Comparison of ENCODE assay signal across 8 mouse cellular contexts in genomic region chr2:5713325-5714210, GRCm38 (mm10). TPM values are rescaled to one million over a fixed set of nuclear protein-coding genes. Genes with fewer than 3 reads are reported as not detected.
DNase-seq lines count a peak whose midpoint lies in the region; ATAC-seq lines count a peak whose summit lies in the region.

No protein-coding gene starts in this region.

- peaks cover 36% of the 10 kb centered on the region for H3K27me3 ChIP-seq in embryonic facial prominence, embryonic 12.5 days
- H3K27me3 ChIP-seq in heart, embryonic 15.5 days = peaks cover 21% of the 10 kb centered on the region
- peaks cover 23% of the 10 kb centered on the region for H3K27me3 ChIP-seq in neural tube, embryonic 12.5 days (replicated peaks)

- H3K4me2 ChIP-seq in embryonic facial prominence, embryonic 12.5 days (replicated peaks) = peak overlapping the region; percentile 91
- H3K4me2 ChIP-seq in heart, embryonic 15.5 days = peak overlapping the region; percentile 100
- H3K4me2 ChIP-seq in neural tube, embryonic 12.5 days (replicated peaks) = peak overlapping the region; percentile 97

- H3K9ac ChIP-seq in embryonic facial prominence, embryonic 12.5 days = peak overlapping the region; percentile 37
- H3K9ac ChIP-seq in heart, embryonic 15.5 days = peak overlapping the region; percentile 58
- peak overlapping the region; percentile 61 for H3K9ac ChIP-seq in neural tube, embryonic 12.5 days

- H3K27ac ChIP-seq in embryonic facial prominence, embryonic 12.5 days = no peak overlapping the region
- peak overlapping the region; percentile 49 for H3K27ac ChIP-seq in heart, embryonic 15.5 days
- H3K27ac ChIP-seq in neural tube, embryonic 12.5 days = no peak overlapping the region

- DNase-seq in A20 (ENCODE audit: low read depth, low spot score) = peak; percentile 91
- DNase-seq in adrenal gland, adult 2 months = peak; percentile 37
- peak; percentile 27 to 32 for DNase-seq in kidney, postnatal 4 days
- peak; percentile 58 to 59 for DNase-seq in lung, adult 18-20 months
- peak; percentile 79 for DNase-seq in thymus, postnatal 0 days (ENCODE audit: low spot score)

- H3K9me3 ChIP-seq in embryonic facial prominence, embryonic 12.5 days = no peaks in the 10 kb centered on the region
- no peaks in the 10 kb centered on the region for H3K9me3 ChIP-seq in heart, embryonic 15.5 days (replicated peaks)
- 0 out of 2 replicates have a peak, but pooled peaks cover 4% of the 10 kb centered on the region for H3K9me3 ChIP-seq in neural tube, embryonic 12.5 days

- no peak for ATAC-seq in embryonic facial prominence, embryonic 12.5 days (ENCODE audit: insufficient number of reproducible peaks, insufficient read depth, low FRiP score, low TSS enrichment)
- ATAC-seq in heart, embryonic 15.5 days (replicated peaks; ENCODE audit: insufficient number of reproducible peaks, insufficient read depth, low FRiP score, low read depth) = no peak; the same call in 1 of the 2 replicates
- ATAC-seq in neural tube, embryonic 12.5 days (ENCODE audit: low FRiP score, low read depth) = peak; percentile 31

- no peaks in the 10 kb centered on the region for H3K4me1 ChIP-seq in embryonic facial prominence, embryonic 12.5 days
- H3K4me1 ChIP-seq in heart, embryonic 15.5 days (replicated peaks) = peaks cover 15% of the 10 kb centered on the region
- H3K4me1 ChIP-seq in neural tube, embryonic 12.5 days = peaks cover 14% of the 10 kb centered on the region

- H3K4me3 ChIP-seq in embryonic facial prominence, embryonic 12.5 days = peak overlapping the region; percentile 65
- peak overlapping the region; percentile 74 for H3K4me3 ChIP-seq in heart, embryonic 15.5 days
- peak overlapping the region; percentile 64 for H3K4me3 ChIP-seq in neural tube, embryonic 12.5 days

- no peaks in the 10 kb centered on the region for H3K36me3 ChIP-seq in embryonic facial prominence, embryonic 12.5 days
- no peaks in the 10 kb centered on the region for H3K36me3 ChIP-seq in heart, embryonic 15.5 days
- H3K36me3 ChIP-seq in neural tube, embryonic 12.5 days = no peaks in the 10 kb centered on the region

- WGBS in embryonic facial prominence, embryonic 12.5 days = under 1% methylated on average over 49 of the region's 49 CpGs
- WGBS in heart, embryonic 15.5 days = under 1% methylated on average over 49 of the region's 49 CpGs
- WGBS in neural tube, embryonic 12.5 days = under 1% methylated on average over 49 of the region's 49 CpGs

RNA-seq across cellular contexts. Expression of gene Camk1d, which starts 0.7 kb away (rescaled TPM):
- total RNA-seq in adrenal gland, adult 2 months (2021) = 1 to 10 TPM; 4.8 to 7.6 TPM
- 3.3 and 4.5 TPM in 2 replicates for polyA plus RNA-seq in adrenal gland, adult 2 months (2012; rRNA removed)
- 3.4 and 3.7 TPM in 2 replicates for polyA plus RNA-seq in embryonic facial prominence, embryonic 12.5 days (2016; fragmentation: Nextera tagmentation; extraction: Ambion mirVana)
- 2.4 and 3.0 TPM in 2 replicates for polyA plus RNA-seq in heart, embryonic 15.5 days (2015; fragmentation: Nextera tagmentation; extraction: Ambion mirVana)
- 2.4 and 2.6 TPM in 2 replicates for polyA plus RNA-seq in neural tube, embryonic 12.5 days (2016; fragmentation: Nextera tagmentation; extraction: Ambion mirVana)
- polyA plus RNA-seq in thymus, postnatal 0 days (2015; fragmentation: Nextera tagmentation; extraction: Ambion mirVana) = 10.0 and 14.4 TPM in 2 replicates

Comparison
In these comparisons a context has a peak if more than half of its experiments do, and no peak if none do; other contexts are left out.
1. DNase-seq: peak in every context shown above with its lines; median percentile 91 in A20; 79 in thymus, postnatal 0 days; 58 in lung, adult 18-20 months; 37 in adrenal gland, adult 2 months; 30 in kidney, postnatal 4 days.